Mouse (Mus musculus): Measurements from ENCODE around the gene Creb3l4. TPM values are rescaled to one million over a fixed set of nuclear protein-coding genes. Genes with fewer than 3 reads are reported as not detected.

Gene Creb3l4
- polyA plus RNA-seq, 1 experiment: not detected

DNA sequence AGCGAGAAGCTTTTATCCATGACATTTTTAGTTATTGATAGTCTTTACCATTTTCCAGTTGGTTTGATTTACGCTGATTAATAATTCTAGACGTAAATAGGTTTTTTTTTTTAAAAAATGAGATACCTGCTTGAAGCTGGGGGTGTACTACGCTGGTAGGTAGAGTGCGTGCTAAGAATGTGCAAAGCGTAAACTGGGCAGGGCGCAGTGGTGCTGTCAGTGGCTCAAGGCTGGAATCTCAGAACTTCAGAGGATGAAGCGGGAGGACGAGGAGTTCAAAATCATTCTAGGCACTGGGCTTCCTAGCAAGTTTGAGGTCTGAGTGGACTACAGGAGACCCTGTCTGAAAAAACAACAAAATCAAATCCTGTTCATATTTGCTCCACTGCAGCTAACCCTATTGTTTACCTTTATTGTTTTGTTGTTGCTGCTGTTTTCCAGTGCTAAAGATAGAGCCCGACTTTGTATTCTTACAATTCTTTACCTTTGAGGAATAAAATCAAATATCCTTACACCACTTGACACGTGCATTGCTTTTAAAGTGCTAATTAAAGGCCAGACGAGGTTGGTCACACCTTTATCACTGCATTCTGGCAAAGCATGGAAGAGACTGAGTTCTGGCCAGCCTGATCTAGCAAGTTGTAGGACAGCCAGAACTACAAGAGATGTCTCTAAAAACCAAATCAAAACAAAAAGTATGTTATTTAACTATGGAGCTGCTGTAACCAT lies 29.2 kb downstream of the Creb3l4 start:
- TF ChIP-seq GATA1 (IDR thresholded peaks at IDR 0.05; ENCODE audit: low read length): no peak

DNA sequence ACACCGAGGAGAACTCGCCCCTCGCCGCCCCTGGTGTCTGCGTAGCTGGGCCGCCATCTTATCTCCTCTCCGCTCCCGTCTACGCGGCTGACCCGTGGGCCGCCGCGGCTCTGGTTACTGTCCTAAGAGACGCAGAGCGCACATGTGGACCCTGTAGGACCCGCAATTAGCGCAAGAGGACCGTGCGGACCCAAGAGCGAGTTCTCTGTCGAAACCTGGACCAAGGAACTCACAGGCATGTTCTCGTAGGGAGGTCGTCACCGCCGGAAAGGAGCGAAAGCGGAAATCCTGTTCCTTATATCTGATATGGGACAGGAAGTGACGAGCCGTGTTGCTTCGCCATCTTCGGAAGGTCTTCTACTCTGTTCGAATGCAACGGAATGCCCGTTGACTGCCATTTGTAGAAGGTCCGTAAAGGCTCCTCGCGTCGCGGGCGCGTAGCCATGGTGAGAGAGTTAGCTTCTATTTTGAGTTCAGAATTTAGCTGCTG lies 29.9 kb downstream of the Creb3l4 start, which contains the start of the genes Rps27 and Rab13:
TSS of gene Rps27 (minus strand) at position 275 of the 490 bp plus-strand sequence.
TSS of gene Rab13 (plus strand) at position 319 of the 490 bp plus-strand sequence.
- TF ChIP-seq GATA1 (IDR thresholded peaks at IDR 0.05; ENCODE audit: low read length): no peak

DNA sequence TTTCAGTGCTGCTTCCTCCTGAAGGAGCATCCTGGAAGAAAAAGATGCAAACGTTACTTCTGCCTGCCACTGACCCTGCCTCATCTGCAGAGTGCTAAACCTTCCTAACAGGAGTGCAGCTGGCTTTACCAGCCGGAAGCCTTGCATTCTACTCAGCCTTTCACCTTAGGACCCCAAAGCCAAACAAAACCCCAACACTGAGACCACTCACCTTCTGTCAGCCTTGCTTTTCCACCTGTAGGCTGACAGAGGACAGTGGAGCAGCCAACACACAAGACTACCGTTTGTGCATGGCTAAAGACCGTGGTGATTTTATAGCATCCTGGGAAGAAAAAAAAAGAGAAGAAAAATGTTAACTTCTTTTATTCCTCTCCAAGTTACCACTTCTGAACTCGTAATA lies 30.6 kb downstream of the Creb3l4 start:
- no peak for TF ChIP-seq GATA1 (IDR thresholded peaks at IDR 0.05; ENCODE audit: low read length)

DNA sequence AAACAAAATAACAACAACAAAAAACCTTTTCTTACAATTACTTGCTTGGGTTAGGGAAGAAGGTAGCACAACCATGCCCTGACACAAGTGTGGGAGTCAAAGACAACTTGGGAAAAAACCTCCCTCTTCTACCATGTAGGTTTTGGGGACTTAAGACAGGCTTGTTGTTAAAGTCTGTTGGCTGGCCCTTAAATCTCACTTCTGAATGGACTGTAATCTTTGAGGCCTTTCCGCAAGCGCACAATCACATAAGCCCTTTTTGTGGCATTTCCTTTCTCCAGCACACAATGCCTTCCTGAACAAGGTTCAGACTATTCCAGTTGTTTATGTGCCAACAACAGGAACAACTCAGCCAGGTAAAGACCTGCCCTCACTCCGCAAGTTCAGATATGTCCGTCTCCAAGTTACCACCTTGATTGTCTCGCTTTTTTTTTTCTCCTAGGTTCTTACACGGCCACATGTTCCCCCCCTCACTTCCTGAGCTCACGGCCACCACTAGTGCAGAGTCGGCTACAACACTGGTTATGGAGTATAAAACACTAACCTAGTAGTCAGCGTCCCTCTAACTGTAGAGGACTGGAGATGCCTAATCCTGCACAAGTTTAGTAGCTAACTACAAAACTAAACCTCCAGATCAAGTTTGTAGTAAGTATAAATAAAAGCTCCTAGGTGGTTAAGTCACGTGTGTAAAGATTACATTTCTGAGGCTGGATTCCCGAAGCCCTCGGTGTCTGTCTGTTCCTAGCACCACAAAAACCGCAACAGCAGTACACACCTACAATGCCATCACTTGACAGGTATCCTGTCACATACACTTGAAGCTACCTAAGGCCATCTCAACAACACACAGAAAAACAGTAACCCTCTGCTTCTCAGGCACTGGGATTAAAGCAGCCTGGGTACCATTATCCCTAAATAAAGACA lies 31.6 kb downstream of the Creb3l4 start:
- TF ChIP-seq GATA1 (IDR thresholded peaks at IDR 0.05; ENCODE audit: low read length): no peak

GRCm38 (mm10) chr3:90209908-90210566 lies 33.3 kb downstream of the Creb3l4 start:
- TF ChIP-seq GATA1 (IDR thresholded peaks at IDR 0.05; ENCODE audit: low read length): no peak

GRCm38 (mm10) chr3:90208662-90209061 lies 34.6 kb downstream of the Creb3l4 start:
- no peak for TF ChIP-seq GATA1 (IDR thresholded peaks at IDR 0.05; ENCODE audit: low read length)

DNA sequence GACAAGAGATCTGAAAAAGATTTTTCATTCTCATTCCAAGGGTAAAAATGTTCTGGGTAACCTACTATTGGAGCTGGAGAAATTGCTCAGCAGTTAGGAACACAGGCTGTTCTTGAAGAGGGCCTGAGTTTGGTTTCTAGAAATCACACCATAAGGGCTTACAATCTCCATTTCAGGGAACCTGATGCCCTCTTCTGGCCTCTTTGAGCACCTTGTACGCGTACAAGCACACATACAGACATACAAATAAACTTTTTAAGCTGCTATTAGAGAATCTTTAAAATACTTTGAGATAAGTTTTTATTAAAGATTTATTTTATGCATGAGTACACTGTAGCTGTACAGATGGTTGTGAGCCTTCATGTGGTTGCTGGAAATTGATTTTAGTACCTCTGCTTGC lies 38.7 kb downstream of the Creb3l4 start:
- TF ChIP-seq GATA1 (IDR thresholded peaks at IDR 0.05; ENCODE audit: low read length): no peak

DNA sequence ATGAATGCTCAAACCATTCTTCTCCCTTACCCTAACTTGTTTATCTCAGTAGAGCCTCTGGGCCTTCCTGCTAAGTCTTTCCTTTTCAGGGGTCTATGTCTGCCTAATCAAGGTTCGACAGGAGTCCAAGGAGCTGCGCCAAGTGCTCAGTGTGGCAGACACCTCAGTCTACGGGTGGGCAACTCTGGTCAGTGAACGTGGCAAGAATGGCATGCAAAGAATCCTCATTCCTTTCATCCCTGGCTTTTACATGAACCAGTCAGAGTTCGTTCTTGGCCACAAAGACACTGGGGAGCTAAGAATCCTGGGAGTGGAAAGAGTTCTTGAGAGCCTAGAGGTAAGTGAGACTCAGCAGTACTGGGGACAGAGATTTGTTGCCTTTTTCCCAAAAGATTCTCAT lies 39.7 kb downstream of the Creb3l4 start:
- TF ChIP-seq GATA1 (IDR thresholded peaks at IDR 0.05; ENCODE audit: low read length): no peak

GRCm38 (mm10) chr3:90202884-90203283 lies 40.4 kb downstream of the Creb3l4 start:
- no peak for TF ChIP-seq GATA1 (IDR thresholded peaks at IDR 0.05; ENCODE audit: low read length)

DNA sequence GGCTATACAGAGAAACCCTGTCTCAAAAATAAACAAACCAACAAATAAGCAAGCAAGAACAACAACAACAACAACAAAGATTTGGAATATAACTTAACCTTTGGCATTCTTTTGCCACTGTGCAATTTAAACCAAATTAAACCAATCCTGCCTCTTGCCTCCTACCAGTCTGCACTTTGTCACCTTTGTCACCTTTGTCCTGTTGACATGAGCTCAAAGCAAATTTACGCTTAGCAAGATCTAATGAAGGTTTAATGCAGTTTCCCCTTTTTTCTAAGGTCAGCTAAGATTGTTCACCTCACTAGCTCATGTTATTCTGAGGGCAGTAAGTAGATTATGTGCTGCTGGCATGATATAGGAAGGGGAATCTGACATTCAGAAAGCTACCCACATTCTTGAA lies 45.8 kb downstream of the Creb3l4 start:
- no peak for TF ChIP-seq GATA1 (IDR thresholded peaks at IDR 0.05; ENCODE audit: low read length)

GRCm38 (mm10) chr3:90195644-90196043 lies 47.7 kb downstream of the Creb3l4 start:
- no peak for TF ChIP-seq GATA1 (IDR thresholded peaks at IDR 0.05; ENCODE audit: low read length)

- no peak for TF ChIP-seq GATA1 (IDR thresholded peaks at IDR 0.05; ENCODE audit: low read length)
Measured at GRCm38 (mm10) chr3:90194759-90195158, 48.6 kb downstream of the Creb3l4 start.

- TF ChIP-seq GATA1 (IDR thresholded peaks at IDR 0.05; ENCODE audit: low read length): no peak
Measured at GRCm38 (mm10) chr3:90190859-90191510, 52.3 kb downstream of the Creb3l4 start.

Other genes starting within 250 kb of the Creb3l4 start
- gene Hax1, start 244.7 kb downstream of the Creb3l4 start, polyA plus RNA-seq (2012): 17.4 and 50.6 TPM in 2 replicates
- gene 4933434E20Rik, start 191.9 kb downstream of the Creb3l4 start, polyA plus RNA-seq (2012): 19.8 and 35.4 TPM in 2 replicates
- gene Ubap2l, start 190.9 kb downstream of the Creb3l4 start, polyA plus RNA-seq (2012): 158 and 183 TPM in 2 replicates
- gene Tpm3, start 170.9 kb downstream of the Creb3l4 start, polyA plus RNA-seq (2012): 194 and 266 TPM in 2 replicates
- not detected in 2 replicates for gene Nup210l, start 139.4 kb downstream of the Creb3l4 start, polyA plus RNA-seq (2012)
- 121 and 183 TPM in 2 replicates for gene Rps27, start 29.9 kb downstream of the Creb3l4 start, polyA plus RNA-seq (2012)
- gene Rab13, start 29.8 kb downstream of the Creb3l4 start, polyA plus RNA-seq (2012): 2.3 and 2.4 TPM in 2 replicates
- 86.1 and 122 TPM in 2 replicates for gene Jtb, start 11.9 kb downstream of the Creb3l4 start, polyA plus RNA-seq (2012)
- 14.3 and 15.6 TPM in 2 replicates for gene Slc39a1, start 4.7 kb upstream of the Creb3l4 start, polyA plus RNA-seq (2012)
- gene Crtc2, start 10.7 kb upstream of the Creb3l4 start, polyA plus RNA-seq (2012): 40.3 and 49.3 TPM in 2 replicates
- 66.1 and 104 TPM in 2 replicates for gene Dennd4b, start 21.7 kb upstream of the Creb3l4 start, polyA plus RNA-seq (2012)
- 3.0 and 3.6 TPM in 2 replicates for gene Gatad2b, start 49.7 kb upstream of the Creb3l4 start, polyA plus RNA-seq (2012)
- 2.0 and 3.4 TPM in 2 replicates for gene Slc27a3, start 146.4 kb upstream of the Creb3l4 start, polyA plus RNA-seq (2012)
- gene Ints3, start 190.1 kb upstream of the Creb3l4 start, polyA plus RNA-seq (2012): 36.0 and 41.9 TPM in 2 replicates
- 0.15 and 0.50 TPM in 2 replicates for gene Npr1, start 222.4 kb upstream of the Creb3l4 start, polyA plus RNA-seq (2012)
- gene Ilf2, start 232.6 kb upstream of the Creb3l4 start, polyA plus RNA-seq (2012): 20.2 and 32.3 TPM in 2 replicates
- 3.2 and 3.8 TPM in 2 replicates for gene Snapin, start 247.5 kb upstream of the Creb3l4 start, polyA plus RNA-seq (2012)

All from G1E-ER4 (cell line).